ENCODE assay signal across 47 mouse cellular contexts in genomic region chr9:20367311-20367710, GRCm38 (mm10). TPM values are rescaled to one million over a fixed set of nuclear protein-coding genes. Genes with fewer than 3 reads are reported as not detected.
"Had no signal": no experiment of that assay in that cellular context is flagged by ENCODE, and none has a peak within 500 bp of the region (broad histone marks: within the 10 kb centered on the region; RNA-seq: fewer than 3 reads in every experiment).

No protein-coding gene starts in this region.

- H3K27ac ChIP-seq: heart, embryonic 13.5 days; heart, embryonic 15.5 days; hindbrain, embryonic 10.5 days; hindbrain, embryonic 12.5 days; hindbrain, embryonic 13.5 days; hindbrain, embryonic 15.5 days; hindbrain, postnatal 0 days; intestine, embryonic 15.5 days; kidney, embryonic 15.5 days; kidney, postnatal 0 days; layer of hippocampus, adult 2 months; left cerebral cortex, adult 2 months had no signal

- H3K4me3 ChIP-seq: heart, embryonic 12.5 days; heart, embryonic 13.5 days; heart, embryonic 15.5 days; hindbrain, embryonic 10.5 days; hindbrain, embryonic 12.5 days; hindbrain, embryonic 13.5 days; hindbrain, embryonic 15.5 days; intestine, embryonic 15.5 days; kidney, embryonic 15.5 days; layer of hippocampus, adult 2 months; left cerebral cortex, adult 2 months had no signal

- ATAC-seq: hindbrain, embryonic 16.5 days; hindbrain, postnatal 0 days; inflammation-experienced regulatory T-cells, adult 6 months; intestine, embryonic 15.5 days; intestine, embryonic 16.5 days; intestine, postnatal 0 days had no signal

- H3K4me2 ChIP-seq: heart, embryonic 12.5 days; heart, embryonic 13.5 days; heart, embryonic 15.5 days; hindbrain, embryonic 12.5 days; hindbrain, embryonic 13.5 days; hindbrain, embryonic 15.5 days; intestine, embryonic 15.5 days; kidney, embryonic 15.5 days had no signal

- DNase-seq: heart, postnatal 14 days; heart, postnatal 36 days; heart, postnatal 4 days; kidney, adult 11 months; kidney, adult 18-20 months; kidney, adult 2 months; kidney, adult 8-10 months; kidney, adult 9 months; kidney, postnatal 10 days; kidney, postnatal 14 days; kidney, postnatal 25 days; kidney, postnatal 36 days; kidney, postnatal 4 days; layer of hippocampus, adult 9-11 months; layer of hippocampus, postnatal 36 days had no signal

- H3K36me3 ChIP-seq: intestine, embryonic 15.5 days had no signal

- H3K4me1 ChIP-seq: heart, embryonic 12.5 days; heart, embryonic 13.5 days; heart, embryonic 15.5 days; hindbrain, embryonic 10.5 days; hindbrain, embryonic 12.5 days; hindbrain, embryonic 13.5 days; hindbrain, embryonic 15.5 days; intestine, embryonic 15.5 days; kidney, embryonic 15.5 days had no signal

- H3K9me3 ChIP-seq: intestine, embryonic 15.5 days had no signal

- H3K9ac ChIP-seq: heart, embryonic 12.5 days; heart, embryonic 13.5 days; heart, embryonic 15.5 days; hindbrain, embryonic 12.5 days; hindbrain, embryonic 13.5 days; hindbrain, embryonic 15.5 days; intestine, embryonic 15.5 days; kidney, embryonic 15.5 days had no signal

- H3K27me3 ChIP-seq: heart, embryonic 12.5 days; heart, embryonic 13.5 days; heart, embryonic 15.5 days; hindbrain, embryonic 12.5 days; hindbrain, embryonic 13.5 days; hindbrain, embryonic 15.5 days; intestine, embryonic 15.5 days; kidney, embryonic 15.5 days had no signal

RNA-seq across cellular contexts. Expression of gene Olfr18, which starts 31.4 kb away (rescaled TPM):
- total RNA-seq: heart, postnatal 14 days; heart, postnatal 25 days; heart, postnatal 36 days; hematopoietic stem cell, adult 5-6 weeks; hindbrain, postnatal 0 days; layer of hippocampus, adult 18-20 months; layer of hippocampus, adult 2 months; layer of hippocampus, postnatal 10 days; layer of hippocampus, postnatal 14 days; layer of hippocampus, postnatal 25 days; layer of hippocampus, postnatal 36 days; left cerebral cortex, adult 18-20 months; left cerebral cortex, adult 2 months; left cerebral cortex, adult 8-10 months had no signal
- polyA plus RNA-seq: heart, embryonic 12.5 days; heart, embryonic 13.5 days; heart, embryonic 14.5 days; heart, embryonic 16.5 days; heart, postnatal 0 days; hindbrain, embryonic 10.5 days; hindbrain, embryonic 11.5 days; hindbrain, embryonic 12.5 days; hindbrain, embryonic 13.5 days; hindbrain, embryonic 15.5 days; hindbrain, embryonic 16.5 days; inflammation-experienced regulatory T-cells, adult 6 months; intestine, embryonic 15.5 days; intestine, embryonic 16.5 days; intestine, postnatal 0 days; kidney, embryonic 14.5 days; kidney, embryonic 15.5 days; kidney, embryonic 16.5 days; kidney, postnatal 0 days; large intestine, adult 2 months had no signal
